Mouse (Mus musculus) olfactory bulb, adult 2 months (tissue): ENCODE results near the gene Tmem132e. TPM values are rescaled to one million over a fixed set of nuclear protein-coding genes. Genes with fewer than 3 reads are reported as not detected.

Source experiments
- H3K27ac ChIP-seq: fragments of 200-500 bp; 2 replicates; pipeline ENCODE4 v1.5.1; 2012; ENCODE audit warnings: low read depth, low read length; ENCODE audit not compliant: insufficient read depth
- H3K4me1 ChIP-seq: fragments of 200-500 bp; 2 replicates; pipeline ENCODE4 v1.6.1; 2012; ENCODE audit warnings: low read length; ENCODE audit not compliant: control insufficient read depth, insufficient read depth
- H3K4me3 ChIP-seq: fragments of 200-500 bp; 2 replicates; pipeline ENCODE4 v1.5.1; 2012; ENCODE audit warnings: mild to moderate bottlenecking, low read depth, low read length, moderate library complexity; ENCODE audit not compliant: insufficient read depth
- CTCF ChIP-seq: fragments of 200-500 bp; IDR thresholded peaks from 2 replicates; pipeline ENCODE4 v1.5.1; 2012; ENCODE audit warnings: low read depth, mild to moderate bottlenecking, low read length, moderate library complexity; ENCODE audit not compliant: insufficient read depth
- POLR2A ChIP-seq: fragments of 200-500 bp; IDR thresholded peaks from 2 replicates; pipeline ENCODE4 v1.6.1; 2012; ENCODE audit warnings: mild to moderate bottlenecking, low read depth, low read length, moderate library complexity; ENCODE audit not compliant: insufficient read depth
- WGBS: fragments of 180-500 bp; shearing (Covaris S2); methylation state at CpG from one replicate; pipeline ENCODE4 v1.1.7; 2018; 5-methylcytosine and 5-hydroxymethylcytosine counted together
- polyA plus RNA-seq: library from polyadenylated mRNA; stranded (reverse); fragments of >200 nt; gene quantifications from 2 replicates; pipeline ENCODE4 v1.2.4, GENCODE M21; 2012; ENCODE audit warnings: low replicate concordance; ENCODE audit not compliant: missing spikeins, insufficient read depth, insufficient read length

Gene Tmem132e
- polyA plus RNA-seq, 1 experiment: not detected

DNA sequence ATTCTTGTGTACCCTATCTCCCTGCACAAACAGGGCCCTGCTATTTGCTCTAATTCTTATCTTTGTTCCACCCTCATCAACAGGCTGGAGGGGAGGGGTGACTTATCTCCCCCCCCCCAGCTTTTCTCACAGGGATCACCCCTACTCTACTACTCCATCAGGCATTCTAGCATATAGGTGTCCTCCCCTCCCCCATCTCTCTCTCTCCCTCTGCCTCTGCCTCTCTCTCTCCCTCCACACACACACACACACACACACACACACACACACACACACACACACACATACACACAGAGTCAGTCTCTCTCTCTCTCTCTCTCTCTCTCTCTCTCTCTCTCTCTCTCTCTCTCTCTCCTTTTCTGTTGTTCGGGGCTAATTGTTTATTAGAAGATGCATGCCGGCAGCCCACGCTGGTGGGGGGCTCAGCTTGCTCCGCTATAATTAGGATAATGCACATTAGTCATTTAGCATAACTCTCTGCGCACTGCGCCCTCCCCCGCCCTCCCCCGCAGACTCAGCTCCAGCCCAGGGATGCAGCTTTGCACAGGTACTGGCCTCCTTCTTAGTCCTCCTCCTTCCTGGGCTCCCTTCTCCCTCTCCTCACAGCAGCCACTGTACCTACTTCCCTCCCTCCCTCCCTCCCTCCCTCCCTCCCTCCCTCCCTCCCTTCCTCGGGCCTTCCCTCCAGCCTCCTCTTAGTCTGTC is 29.8 kb downstream of the Tmem132e start:
- no peak overlapping the region for H3K27ac ChIP-seq
- TF ChIP-seq POLR2A (no peak), CTCF (no peak)
- 26% methylated on average over 8 of the region's 9 CpGs for WGBS
- H3K4me1 ChIP-seq: peaks cover 22% of the 10 kb centered on the region
- H3K4me3 ChIP-seq: no peak overlapping the region

DNA sequence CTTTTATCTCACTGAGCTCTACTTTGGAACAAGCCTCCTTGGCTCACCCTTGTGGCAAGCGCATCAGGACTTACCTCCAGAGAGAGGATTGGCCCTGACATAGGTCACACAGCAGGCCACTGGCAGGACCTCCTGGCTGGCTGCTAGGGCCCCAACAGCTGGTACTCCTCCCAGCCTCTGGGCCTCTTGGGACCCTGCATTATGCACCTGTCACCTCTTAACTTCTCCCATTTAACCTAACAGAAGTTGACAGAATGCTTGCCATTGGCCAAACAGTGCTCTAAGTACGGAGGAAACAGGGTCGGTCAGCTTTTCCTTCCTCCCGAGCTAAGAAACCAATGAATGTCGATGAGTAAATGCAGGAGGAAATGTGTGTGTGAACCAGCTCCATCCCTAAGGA is 33.2 kb downstream of the Tmem132e start:
- TF ChIP-seq POLR2A: no peak
- TF ChIP-seq CTCF: no peak
- Histone ChIP-seq H3K4me3 (no peak overlapping the region), H3K4me1 (peaks cover 15% of the 10 kb centered on the region), H3K27ac (no peak overlapping the region)
- WGBS: 82% methylated on average over 5 of the region's 5 CpGs

DNA sequence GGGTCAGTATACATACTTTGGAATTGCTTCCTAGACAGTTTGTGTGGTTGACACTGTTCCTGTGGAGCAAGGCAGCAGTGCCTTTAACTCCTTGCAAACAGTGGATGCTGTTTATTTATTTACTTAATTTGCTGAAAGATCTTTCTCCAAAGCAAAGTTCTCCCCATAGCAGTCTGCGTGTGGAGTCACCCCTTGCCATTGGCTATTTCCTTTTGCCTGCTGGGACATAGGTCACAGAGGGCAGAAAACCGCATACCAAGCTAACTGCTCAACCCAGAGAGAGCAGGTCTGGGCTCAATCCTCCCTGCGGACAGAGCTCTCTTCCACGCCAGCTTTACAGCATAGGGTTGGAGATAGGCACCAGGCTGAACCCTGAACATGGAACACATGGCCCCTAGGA is 34.8 kb downstream of the Tmem132e start:
- peaks cover 7% of the 10 kb centered on the region for H3K4me1 ChIP-seq
- no peak overlapping the region for H3K27ac ChIP-seq
- H3K4me3 ChIP-seq: no peak overlapping the region
- 81% methylated on average over 4 of the region's 4 CpGs for WGBS
- TF ChIP-seq CTCF (no peak), POLR2A (no peak)

DNA sequence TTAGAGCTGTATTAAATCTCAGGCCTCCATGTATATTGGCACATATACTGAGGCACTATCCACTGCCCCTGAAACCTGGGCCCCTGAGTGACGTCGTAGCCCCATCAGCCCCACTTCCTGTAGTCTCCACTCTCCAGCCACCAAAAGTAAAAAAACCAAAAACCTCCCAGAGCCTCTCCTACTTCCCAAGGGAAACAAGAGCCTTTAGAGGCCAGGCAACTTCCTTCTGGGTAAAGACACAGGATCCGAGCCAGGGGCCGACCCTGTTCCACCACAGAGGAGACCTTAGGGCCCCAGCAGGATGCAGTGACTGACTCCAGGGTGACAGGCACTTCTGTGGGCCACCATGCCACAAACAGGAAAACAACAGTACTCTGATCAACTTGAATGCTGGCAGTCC is 40.1 kb downstream of the Tmem132e start:
- no peak for TF ChIP-seq CTCF
- no peak for TF ChIP-seq POLR2A
- 94% methylated on average over 4 of the region's 4 CpGs for WGBS
- Histone ChIP-seq H3K4me1 (no peaks in the 10 kb centered on the region), H3K4me3 (no peak overlapping the region), H3K27ac (no peak overlapping the region)

DNA sequence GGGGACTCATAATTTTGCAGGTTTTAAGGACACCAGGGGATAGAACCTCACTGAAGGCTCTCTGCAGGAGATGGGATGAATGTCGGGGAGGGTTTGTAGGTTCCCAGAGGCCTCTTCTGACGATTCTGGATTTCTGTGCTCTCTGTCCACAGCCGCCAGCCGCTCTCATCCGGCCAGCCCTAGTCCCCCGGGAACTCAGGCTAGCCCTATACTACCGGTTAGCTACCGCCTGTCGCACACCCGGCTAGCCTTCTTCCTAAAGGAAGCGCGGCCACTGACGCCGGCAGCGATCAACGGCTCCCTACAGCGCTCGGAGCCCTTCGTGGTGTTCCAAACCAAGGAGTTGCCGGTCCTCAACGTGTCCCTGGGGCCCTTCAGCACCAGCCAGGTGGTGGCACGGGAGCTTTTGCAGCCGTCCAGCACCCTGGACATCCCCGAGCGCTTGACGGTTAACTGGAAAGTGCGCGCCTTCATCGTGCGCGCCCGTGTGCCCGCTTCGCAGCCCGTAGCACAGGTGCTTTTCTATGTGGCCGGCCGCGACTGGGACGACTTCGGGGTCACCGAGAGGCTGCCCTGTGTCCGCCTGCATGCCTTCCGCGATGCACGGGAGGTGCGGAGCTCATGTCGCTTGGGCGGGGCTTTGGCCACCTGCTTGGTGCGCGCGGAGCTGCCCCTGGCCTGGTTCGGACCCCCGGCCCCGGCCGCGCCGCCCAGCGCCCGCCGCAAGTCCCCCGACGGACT is 45.6 kb downstream of the Tmem132e start:
- Histone ChIP-seq H3K27ac (no peak overlapping the region), H3K4me3 (peak overlapping the region; percentile 40), H3K4me1 (peaks cover 10% of the 10 kb centered on the region; the same call in 1 of the 2 replicates)
- TF ChIP-seq CTCF: no peak
- 5% methylated on average over 62 of the region's 62 CpGs for WGBS

DNA sequence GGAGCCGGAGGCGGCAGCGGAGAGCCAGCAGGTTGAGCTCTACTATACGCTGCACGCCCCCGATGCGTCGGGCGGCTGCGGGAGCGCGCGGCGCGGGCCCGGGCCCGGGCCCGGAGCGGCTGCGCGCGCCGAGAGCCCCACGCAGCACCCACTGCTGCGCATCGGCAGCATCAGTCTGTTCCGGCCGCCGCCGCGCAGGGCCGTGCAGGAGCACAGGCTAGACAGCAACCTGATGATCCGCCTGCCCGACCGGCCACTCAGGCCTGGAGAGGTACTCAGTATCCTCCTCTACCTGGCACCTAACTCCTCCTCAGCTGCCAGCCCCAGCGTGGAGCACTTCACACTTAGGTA is 46.1 kb downstream of the Tmem132e start:
- Histone ChIP-seq H3K4me3 (peak overlapping the region; percentile 40), H3K27ac (no peak overlapping the region)

DNA sequence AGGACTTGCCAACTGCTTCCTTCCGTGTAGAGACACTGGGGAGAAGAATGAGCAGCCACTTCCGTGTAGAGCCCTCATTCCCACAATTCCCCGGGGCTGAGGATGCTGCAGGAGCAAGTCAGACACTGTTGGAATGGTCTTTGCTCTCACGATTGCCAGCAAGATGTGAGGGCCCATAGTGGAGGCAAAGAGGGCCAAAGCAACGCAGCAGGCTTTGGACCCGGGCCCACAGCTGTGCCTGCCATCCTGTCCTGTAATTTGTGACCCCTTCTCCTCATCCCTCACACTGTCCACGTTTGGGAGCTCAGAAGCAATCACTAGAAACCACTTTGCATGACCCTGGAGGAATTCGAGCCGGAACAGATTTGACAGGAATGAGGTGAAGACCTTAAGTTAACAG is 59.8 kb downstream of the Tmem132e start:
- no peak overlapping the region for H3K27ac ChIP-seq
- no peak overlapping the region for H3K4me3 ChIP-seq
- H3K4me1 ChIP-seq: peaks cover 15% of the 10 kb centered on the region
- WGBS: 79% methylated on average over 9 of the region's 9 CpGs
- no peak for TF ChIP-seq POLR2A
- TF ChIP-seq CTCF: no peak

More for the DNA sequence above, 46.1 kb downstream of the Tmem132e start:
- 7% methylated on average over 36 of the region's 36 CpGs for WGBS
- H3K4me1 ChIP-seq: peaks cover 10% of the 10 kb centered on the region; the same call in 1 of the 2 replicates
- TF ChIP-seq POLR2A (no peak), CTCF (no peak)

DNA sequence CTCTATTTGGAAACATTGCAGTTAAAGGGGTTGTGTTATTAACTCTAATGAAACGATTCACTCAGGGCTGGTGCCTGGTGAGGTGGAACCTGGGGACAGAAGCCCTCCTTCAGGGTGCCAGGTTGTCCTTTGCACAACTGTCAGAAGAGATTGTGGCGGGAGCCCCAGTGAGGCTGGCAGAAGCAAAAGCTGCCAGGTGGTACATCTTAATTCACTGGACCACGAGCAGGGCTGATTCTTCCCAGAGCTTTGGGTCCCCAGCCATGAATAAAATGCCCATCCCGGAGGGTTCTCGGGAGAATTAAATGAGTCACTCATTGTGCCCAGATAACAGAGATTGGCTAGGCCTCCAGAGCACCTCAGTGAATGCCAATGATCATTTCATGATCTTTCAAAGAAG is 63.8 kb downstream of the Tmem132e start:
- 47% methylated on average over 5 of the region's 5 CpGs for WGBS

DNA sequence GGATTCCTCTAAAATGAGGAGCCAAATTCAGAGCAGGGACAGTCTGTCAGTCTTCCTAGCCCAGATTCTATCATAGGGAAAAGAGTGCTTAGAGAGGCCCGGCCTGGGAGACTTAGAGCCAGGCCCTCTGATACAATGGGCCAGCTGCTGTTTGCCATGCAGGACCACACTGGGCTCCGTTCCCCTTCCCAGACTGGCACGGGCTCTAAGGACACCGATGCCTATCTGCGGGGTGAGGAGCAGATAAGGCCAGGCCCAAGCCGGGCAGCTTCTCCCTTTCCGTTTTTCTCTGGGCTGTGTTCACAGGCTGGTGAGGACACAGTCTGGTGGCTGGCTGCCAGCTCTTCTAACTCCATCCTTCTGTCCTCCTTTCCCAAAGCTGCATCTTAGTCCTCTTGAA is 64.5 kb downstream of the Tmem132e start:
- WGBS: 52% methylated on average over 7 of the region's 7 CpGs
- no peak overlapping the region for H3K4me3 ChIP-seq
- H3K27ac ChIP-seq: no peak overlapping the region
- peaks cover 12% of the 10 kb centered on the region for H3K4me1 ChIP-seq
- TF ChIP-seq POLR2A: no peak
- TF ChIP-seq CTCF: no peak

More for the DNA sequence above, 63.8 kb downstream of the Tmem132e start:
- Histone ChIP-seq H3K27ac (no peak overlapping the region), H3K4me3 (no peak overlapping the region), H3K4me1 (peaks cover 12% of the 10 kb centered on the region)
- TF ChIP-seq POLR2A (no peak), CTCF (no peak)

DNA sequence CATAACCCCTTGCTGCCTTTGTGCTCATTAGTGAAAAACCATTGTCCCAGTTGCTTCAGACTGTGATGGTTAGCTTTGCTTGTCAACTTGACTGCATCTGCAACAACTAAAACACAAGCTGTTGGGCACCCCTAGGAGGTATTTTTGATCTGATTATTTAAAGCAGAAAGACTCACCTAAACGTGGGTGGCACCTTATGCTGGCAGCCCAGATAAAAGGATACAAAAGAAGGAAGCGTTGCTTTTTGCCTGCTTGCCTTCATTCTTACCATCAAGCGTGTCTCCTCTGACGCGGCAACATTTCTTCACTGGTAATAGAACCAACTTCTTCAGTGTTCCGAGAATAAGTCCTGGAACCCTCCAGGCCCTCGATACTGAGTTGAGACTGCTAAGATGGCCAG is 72.6 kb downstream of the Tmem132e start:
- Histone ChIP-seq H3K4me1 (peaks cover 5% of the 10 kb centered on the region), H3K27ac (no peak overlapping the region), H3K4me3 (no peak overlapping the region)
- 49% methylated on average over 7 of the region's 7 CpGs for WGBS
- TF ChIP-seq POLR2A (no peak), CTCF (no peak)
